ENCODE assay signal across 9 mouse cellular contexts in genomic region chr4:153943243-153943642, GRCm38 (mm10). TPM values are rescaled to one million over a fixed set of nuclear protein-coding genes. Genes with fewer than 3 reads are reported as not detected.
A peak's percentile ranks its signal among the peaks of the same experiment; 100 is the strongest.
DNase-seq lines count a peak whose midpoint lies in the region; ATAC-seq and TF ChIP-seq lines count a peak whose summit lies in the region.
"Had no signal": no experiment of that assay in that cellular context is flagged by ENCODE, and none has a peak within 500 bp of the region (broad histone marks: within the 10 kb centered on the region; RNA-seq: fewer than 3 reads in every experiment).

No protein-coding gene starts in this region.

- peak; percentile 45; the same call in 1 of the 2 replicates for ATAC-seq in forebrain, embryonic 13.5 days
- ATAC-seq in forebrain, embryonic 12.5 days (ENCODE audit: low FRiP score) = no peak

- no peaks in the 10 kb centered on the region for H3K9me3 ChIP-seq in forebrain, embryonic 13.5 days (replicated peaks)
- H3K9me3 ChIP-seq in forebrain, embryonic 12.5 days = no peaks in the 10 kb centered on the region
- H3K9me3 ChIP-seq: stomach, embryonic 15.5 days had no signal

- H3K4me3 ChIP-seq in forebrain, embryonic 13.5 days = no peak overlapping the region
- H3K4me3 ChIP-seq in forebrain, embryonic 12.5 days (replicated peaks) = no peak overlapping the region
- no peak overlapping the region for H3K4me3 ChIP-seq in cortical plate, adult 2 months (ENCODE audit: insufficient read depth, low read length)
- H3K4me3 ChIP-seq in olfactory bulb, adult 2 months (ENCODE audit: insufficient read depth, low read depth, low read length) = no peak overlapping the region
- H3K4me3 ChIP-seq: stomach, embryonic 15.5 days had no signal

- no peak for TF ChIP-seq POLR2A in cortical plate, adult 2 months (IDR thresholded peaks at IDR 0.05; ENCODE audit: extremely low read depth, insufficient read depth, low read length)
- no peak for TF ChIP-seq POLR2A in olfactory bulb, adult 2 months (IDR thresholded peaks at IDR 0.05; ENCODE audit: insufficient read depth, low read depth, low read length)

- peaks cover 6% of the 10 kb centered on the region; the same call in 1 of the 2 replicates for H3K4me1 ChIP-seq in forebrain, embryonic 13.5 days
- peaks cover 5% of the 10 kb centered on the region; the same call in 1 of the 2 replicates for H3K4me1 ChIP-seq in forebrain, embryonic 12.5 days
- no peaks in the 10 kb centered on the region for H3K4me1 ChIP-seq in cortical plate, adult 2 months (ENCODE audit: control insufficient read depth, insufficient read depth, low read length)
- H3K4me1 ChIP-seq in olfactory bulb, adult 2 months (ENCODE audit: control insufficient read depth, insufficient read depth, low read length) = peaks cover 22% of the 10 kb centered on the region; the same call in 1 of the 2 replicates
- H3K4me1 ChIP-seq: stomach, embryonic 15.5 days had no signal

- H3K27ac ChIP-seq in forebrain, embryonic 13.5 days = no peak overlapping the region
- H3K27ac ChIP-seq in forebrain, embryonic 12.5 days = no peak overlapping the region
- H3K27ac ChIP-seq in cortical plate, adult 2 months (ENCODE audit: insufficient read depth, low read length) = no peak overlapping the region
- H3K27ac ChIP-seq in olfactory bulb, adult 2 months (ENCODE audit: insufficient read depth, low read depth, low read length) = no peak overlapping the region
- H3K27ac ChIP-seq: stomach, embryonic 15.5 days had no signal

- DNase-seq in right cerebral cortex, adult 18-20 months = peak; percentile 52
- DNase-seq in right cerebral cortex, postnatal 25 days = no peak
- peak; percentile 59 to 67 for DNase-seq in kidney, postnatal 4 days
- no peak for DNase-seq in ovary, adult 18-20 months (ENCODE audit: low spot score)

- peaks cover 37% of the 10 kb centered on the region; the same call in 1 of the 2 replicates for H3K27me3 ChIP-seq in forebrain, embryonic 13.5 days
- H3K27me3 ChIP-seq in forebrain, embryonic 12.5 days = peaks cover 52% of the 10 kb centered on the region
- H3K27me3 ChIP-seq: stomach, embryonic 15.5 days had no signal

- 66% methylated on average over 4 of the region's 4 CpGs for WGBS in forebrain, embryonic 13.5 days
- 68% methylated on average over 4 of the region's 4 CpGs for WGBS in forebrain, embryonic 12.5 days
- 46% methylated on average over 4 of the region's 4 CpGs for WGBS in olfactory bulb, adult 2 months

- no peak overlapping the region for H3K4me2 ChIP-seq in forebrain, embryonic 13.5 days
- no peak overlapping the region for H3K4me2 ChIP-seq in forebrain, embryonic 12.5 days
- H3K4me2 ChIP-seq: stomach, embryonic 15.5 days had no signal

- H3K9ac ChIP-seq in forebrain, embryonic 13.5 days = no peak overlapping the region
- H3K9ac ChIP-seq in forebrain, embryonic 12.5 days = no peak overlapping the region
- H3K9ac ChIP-seq: stomach, embryonic 15.5 days had no signal

- peak; percentile 93 for TF ChIP-seq CTCF in cortical plate, adult 2 months (IDR thresholded peaks at IDR 0.05; ENCODE audit: extremely low read depth, insufficient read depth, low read length)
- TF ChIP-seq CTCF in olfactory bulb, adult 2 months (IDR thresholded peaks at IDR 0.05; ENCODE audit: insufficient read depth, low read depth, low read length) = peak; percentile 58; the same call in 1 of the 2 replicates

- H3K36me3 ChIP-seq in forebrain, embryonic 13.5 days (ENCODE audit: poor library complexity, severe bottlenecking) = no peaks in the 10 kb centered on the region
- H3K36me3 ChIP-seq in forebrain, embryonic 12.5 days (replicated peaks) = no peaks in the 10 kb centered on the region
- H3K36me3 ChIP-seq: stomach, embryonic 15.5 days had no signal

RNA-seq across cellular contexts. Expression of gene A430005L14Rik, which starts 13.8 kb away (rescaled TPM):
- 82.9 and 86.8 TPM in 2 replicates for polyA plus RNA-seq in forebrain, embryonic 13.5 days (2015; fragmentation: Nextera tagmentation; extraction: Ambion mirVana)
- 91.6 and 96.0 TPM in 2 replicates for polyA plus RNA-seq in forebrain, embryonic 12.5 days (2016; fragmentation: Nextera tagmentation; extraction: Ambion mirVana)
- polyA plus RNA-seq in cortical plate, adult 2 months (2012; rRNA removed) = 36.5 and 37.5 TPM in 2 replicates
- not detected in 2 replicates for polyA plus RNA-seq in olfactory bulb, adult 2 months (2012; ENCODE audit: insufficient read depth, insufficient read length, low replicate concordance, missing spikeins)

RNA-seq across cellular contexts. Expression of gene Dffb, which starts 31.7 kb away (rescaled TPM):
- 12.4 and 12.7 TPM in 2 replicates for polyA plus RNA-seq in forebrain, embryonic 13.5 days (2015; fragmentation: Nextera tagmentation; extraction: Ambion mirVana)
- 9.9 and 11.9 TPM in 2 replicates for polyA plus RNA-seq in forebrain, embryonic 12.5 days (2016; fragmentation: Nextera tagmentation; extraction: Ambion mirVana)
- 21.9 and 22.6 TPM in 2 replicates for polyA plus RNA-seq in cortical plate, adult 2 months (2012; rRNA removed)
- polyA plus RNA-seq in olfactory bulb, adult 2 months (2012; ENCODE audit: insufficient read depth, insufficient read length, low replicate concordance, missing spikeins) = not detected in 2 replicates

RNA-seq across cellular contexts. Expression of gene Cep104, which starts 31.8 kb away (rescaled TPM):
- polyA plus RNA-seq in forebrain, embryonic 13.5 days (2015; fragmentation: Nextera tagmentation; extraction: Ambion mirVana) = 19.9 and 20.4 TPM in 2 replicates
- 21.4 and 22.5 TPM in 2 replicates for polyA plus RNA-seq in forebrain, embryonic 12.5 days (2016; fragmentation: Nextera tagmentation; extraction: Ambion mirVana)
- 19.8 and 21.9 TPM in 2 replicates for polyA plus RNA-seq in cortical plate, adult 2 months (2012; rRNA removed)
- polyA plus RNA-seq in olfactory bulb, adult 2 months (2012; ENCODE audit: insufficient read depth, insufficient read length, low replicate concordance, missing spikeins) = not detected in 2 replicates

Comparison
In these comparisons a context has a peak if more than half of its experiments do, and no peak if none do; other contexts are left out.
1. DNase-seq: peak in right cerebral cortex, adult 18-20 months (single experiment) and kidney, postnatal 4 days (2 of 2); none in right cerebral cortex, postnatal 25 days (single experiment) and ovary, adult 18-20 months (single experiment).
2. RNA of gene A430005L14Rik, which starts 13.8 kb away (polyA plus RNA-seq): 91.6 to 96.0 TPM in forebrain, embryonic 12.5 days, 82.9 to 86.8 TPM in forebrain, embryonic 13.5 days and 36.5 to 37.5 TPM in cortical plate, adult 2 months; not detected in olfactory bulb, adult 2 months; every median in the first group is over 10 times any median in the second.